Mouse (Mus musculus): ENCODE measurements around the gene Srebf1.

Srebf1 gene

GRCm38 (mm10) chr11:60246077-60246476, 23.7 kb upstream of the Srebf1 start:
- in situ Hi-C loops (cut with MboI; ENCODE audit: low pct_unique_long_range_greater_than_20kb in 1 of 2, low sequenced_read_pairs in 2 of 2, unreplicated experiment in 1 of 2): no loop called here

GRCm38 (mm10) chr11:60244503-60245143, 22.2 kb upstream of the Srebf1 start:
- in situ Hi-C loops (cut with MboI; ENCODE audit: low pct_unique_long_range_greater_than_20kb in 1 of 2, low sequenced_read_pairs in 2 of 2, unreplicated experiment in 1 of 2): no loop called here

- in situ Hi-C loops (cut with MboI; ENCODE audit: low pct_unique_long_range_greater_than_20kb in 1 of 2, low sequenced_read_pairs in 2 of 2, unreplicated experiment in 1 of 2): no loop called here
These were observed 18.1 kb upstream of the Srebf1 start for GRCm38 (mm10) chr11:60240509-60240908.

GRCm38 (mm10) chr11:60235351-60235750, 13.0 kb upstream of the Srebf1 start:
- in situ Hi-C loops (cut with MboI; ENCODE audit: low pct_unique_long_range_greater_than_20kb in 1 of 2, low sequenced_read_pairs in 2 of 2, unreplicated experiment in 1 of 2): no loop called here

GRCm38 (mm10) chr11:60233235-60233634, 10.9 kb upstream of the Srebf1 start:
- in situ Hi-C loops (cut with MboI; ENCODE audit: low pct_unique_long_range_greater_than_20kb in 1 of 2, low sequenced_read_pairs in 2 of 2, unreplicated experiment in 1 of 2): no loop called here

- in situ Hi-C loops (cut with MboI; ENCODE audit: low pct_unique_long_range_greater_than_20kb in 1 of 2, low sequenced_read_pairs in 2 of 2, unreplicated experiment in 1 of 2): no loop called here
These were observed 10.2 kb upstream of the Srebf1 start for GRCm38 (mm10) chr11:60232441-60233058.

GRCm38 (mm10) chr11:60231951-60232350, 9.6 kb upstream of the Srebf1 start:
- in situ Hi-C loops (cut with MboI; ENCODE audit: low pct_unique_long_range_greater_than_20kb in 1 of 2, low sequenced_read_pairs in 2 of 2, unreplicated experiment in 1 of 2): no loop called here

GRCm38 (mm10) chr11:60231326-60231725, 8.9 kb upstream of the Srebf1 start:
- in situ Hi-C loops (cut with MboI; ENCODE audit: low pct_unique_long_range_greater_than_20kb in 1 of 2, low sequenced_read_pairs in 2 of 2, unreplicated experiment in 1 of 2): no loop called here

- in situ Hi-C loops (cut with MboI; ENCODE audit: low pct_unique_long_range_greater_than_20kb in 1 of 2, low sequenced_read_pairs in 2 of 2, unreplicated experiment in 1 of 2): no loop called here
These were observed 8.1 kb upstream of the Srebf1 start for GRCm38 (mm10) chr11:60230512-60230911.

- in situ Hi-C loops (cut with MboI; ENCODE audit: low pct_unique_long_range_greater_than_20kb in 1 of 2, low sequenced_read_pairs in 2 of 2, unreplicated experiment in 1 of 2): no loop called here
These were observed 7.4 kb upstream of the Srebf1 start for GRCm38 (mm10) chr11:60229821-60230220.

GRCm38 (mm10) chr11:60228525-60228924, 6.1 kb upstream of the Srebf1 start:
- in situ Hi-C loops (cut with MboI; ENCODE audit: low pct_unique_long_range_greater_than_20kb in 1 of 2, low sequenced_read_pairs in 2 of 2, unreplicated experiment in 1 of 2): no loop called here

- in situ Hi-C loops (cut with MboI; ENCODE audit: low pct_unique_long_range_greater_than_20kb in 1 of 2, low sequenced_read_pairs in 2 of 2, unreplicated experiment in 1 of 2): no loop called here
These were observed 3.5 kb upstream of the Srebf1 start for GRCm38 (mm10) chr11:60225874-60226273.

- in situ Hi-C loops (cut with MboI; ENCODE audit: low pct_unique_long_range_greater_than_20kb in 1 of 2, low sequenced_read_pairs in 2 of 2, unreplicated experiment in 1 of 2): no loop called here
These were observed 2.3 kb upstream of the Srebf1 start for GRCm38 (mm10) chr11:60224676-60225075.

- in situ Hi-C loops (cut with MboI; ENCODE audit: low pct_unique_long_range_greater_than_20kb in 1 of 2, low sequenced_read_pairs in 2 of 2, unreplicated experiment in 1 of 2): no loop called here
These were observed 304 bp downstream of the Srebf1 start for GRCm38 (mm10) chr11:60222085-60222468.

- in situ Hi-C loops (cut with MboI; ENCODE audit: low pct_unique_long_range_greater_than_20kb in 1 of 2, low sequenced_read_pairs in 2 of 2, unreplicated experiment in 1 of 2): no loop called here
These were observed 956 bp downstream of the Srebf1 start for GRCm38 (mm10) chr11:60221425-60221824.

GRCm38 (mm10) chr11:60220291-60220804, 2.0 kb downstream of the Srebf1 start:
- in situ Hi-C loops (cut with MboI; ENCODE audit: low pct_unique_long_range_greater_than_20kb in 1 of 2, low sequenced_read_pairs in 2 of 2, unreplicated experiment in 1 of 2): no loop called here

- in situ Hi-C loops (cut with MboI; ENCODE audit: low pct_unique_long_range_greater_than_20kb in 1 of 2, low sequenced_read_pairs in 2 of 2, unreplicated experiment in 1 of 2): no loop called here
These were observed 2.8 kb downstream of the Srebf1 start for GRCm38 (mm10) chr11:60219609-60220008.

- in situ Hi-C loops (cut with MboI; ENCODE audit: low pct_unique_long_range_greater_than_20kb in 1 of 2, low sequenced_read_pairs in 2 of 2, unreplicated experiment in 1 of 2): no loop called here
These were observed 4.9 kb downstream of the Srebf1 start for GRCm38 (mm10) chr11:60217467-60217866.

GRCm38 (mm10) chr11:60216671-60217070, 5.7 kb downstream of the Srebf1 start:
- in situ Hi-C loops (cut with MboI; ENCODE audit: low pct_unique_long_range_greater_than_20kb in 1 of 2, low sequenced_read_pairs in 2 of 2, unreplicated experiment in 1 of 2): no loop called here

- in situ Hi-C loops (cut with MboI; ENCODE audit: low pct_unique_long_range_greater_than_20kb in 1 of 2, low sequenced_read_pairs in 2 of 2, unreplicated experiment in 1 of 2): no loop called here
These were observed 9.1 kb downstream of the Srebf1 start for GRCm38 (mm10) chr11:60213266-60213665.

Measured in mouse embryonic stem cell (cell line).